Mouse (Mus musculus) mouse trophoblast stem cell (cell line): ENCODE results near the gene Shoc2.

Source experiments
- in situ Hi-C, 2 experiments: fragments of 300-500 bp; cut with MseI, MboI; formaldehyde crosslinking; loops; 2 replicates in 1 of 2; 3 replicates in 1 of 2; pipeline ENCODE4 v1.15.1; 2025

Shoc2 gene

DNA sequence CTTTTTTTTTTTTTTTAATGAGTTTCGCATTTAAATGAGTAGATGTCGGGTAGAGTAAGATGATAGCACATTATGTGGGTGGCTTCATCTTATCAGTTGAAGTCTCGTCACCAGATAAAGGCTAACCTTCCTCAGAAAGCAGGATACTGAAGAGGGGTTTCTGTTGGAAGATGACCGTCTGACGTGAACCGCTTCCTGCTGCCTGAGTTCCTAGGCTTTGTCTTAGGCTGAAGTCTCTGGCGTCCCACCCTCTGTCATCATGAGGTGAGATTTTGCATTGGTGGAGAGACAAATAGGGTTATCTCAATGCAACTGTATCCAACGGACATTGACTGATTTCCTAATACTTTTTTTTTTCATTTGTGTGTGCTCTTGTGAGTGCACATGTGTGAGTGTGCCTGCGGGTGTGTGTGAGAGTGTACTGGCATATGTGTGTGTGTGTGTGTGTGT lies 137.6 kb downstream of the Shoc2 start:
- in situ Hi-C loops = no loop called here
